Mouse (Mus musculus) urinary bladder, adult 2 months (tissue): ENCODE measurements around the gene Tmem161a. TPM values are rescaled to one million over a fixed set of nuclear protein-coding genes. Genes with fewer than 3 reads are reported as not detected.

Experiments
- DNase-seq: peaks from one replicate; pipeline ENCODE4 v3.0.0; 2022; ENCODE audit warnings: low spot score
- polyA plus RNA-seq: library from polyadenylated mRNA; depleted of rRNA; stranded (reverse); fragments of >200 nt; gene quantifications from 2 replicates; pipeline ENCODE4 v1.2.3, GENCODE M21; 2012; rRNA removed

Tmem161a gene
- 55.4 and 80.0 TPM in 2 replicates for polyA plus RNA-seq

- peak; percentile 77 for DNase-seq
Measured at GRCm38 (mm10) chr8:70172043-70172681, at the start of gene Tmem161a. TSS of gene Tmem161a (plus strand) at chr8:70172356.

- DNase-seq = no peak
Measured at GRCm38 (mm10) chr8:70122863-70123262, 49.3 kb upstream of the Tmem161a start.

- no peak for DNase-seq
Measured at GRCm38 (mm10) chr8:70124992-70125391, 47.2 kb upstream of the Tmem161a start.

- DNase-seq = no peak
Measured at GRCm38 (mm10) chr8:70128435-70128834, 43.7 kb upstream of the Tmem161a start.

- no peak for DNase-seq
Measured at GRCm38 (mm10) chr8:70129309-70129952, 42.7 kb upstream of the Tmem161a start.

- no peak for DNase-seq
Measured at GRCm38 (mm10) chr8:70130066-70130465, 42.1 kb upstream of the Tmem161a start.

GRCm38 (mm10) chr8:70131166-70131883 lies 40.8 kb upstream of the Tmem161a start, which contains the start of gene Nr2c2ap:
TSS of gene Nr2c2ap (plus strand) at chr8:70131333.
- peak; percentile 58 for DNase-seq

- no peak for DNase-seq
Measured at GRCm38 (mm10) chr8:70134086-70134485, 38.1 kb upstream of the Tmem161a start.

GRCm38 (mm10) chr8:70134931-70135330 lies 37.2 kb upstream of the Tmem161a start:
- DNase-seq = no peak

GRCm38 (mm10) chr8:70136591-70136990 lies 35.6 kb upstream of the Tmem161a start:
- DNase-seq = no peak

- no peak for DNase-seq
Measured at GRCm38 (mm10) chr8:70137890-70138289, 34.3 kb upstream of the Tmem161a start.

- DNase-seq = peak; percentile 85
Measured at GRCm38 (mm10) chr8:70139026-70139857, 32.9 kb upstream of the Tmem161a start, which contains the start of the genes Rfxank, Borcs8 and Mef2b. TSS of gene Rfxank (minus strand) at chr8:70139154. TSS of gene Borcs8 (plus strand) at chr8:70139499. TSS of gene Mef2b (plus strand) at chr8:70139711.

- DNase-seq = no peak
Measured at GRCm38 (mm10) chr8:70139981-70140380, 32.2 kb upstream of the Tmem161a start.

- no peak for DNase-seq
Measured at GRCm38 (mm10) chr8:70147678-70148607, 24.2 kb upstream of the Tmem161a start.

- DNase-seq = no peak
Measured at GRCm38 (mm10) chr8:70150158-70150557, 22.0 kb upstream of the Tmem161a start.

GRCm38 (mm10) chr8:70152537-70153257 lies 19.5 kb upstream of the Tmem161a start:
- no peak for DNase-seq

GRCm38 (mm10) chr8:70157240-70157800 lies 14.8 kb upstream of the Tmem161a start:
- DNase-seq = no peak

- DNase-seq = no peak
Measured at GRCm38 (mm10) chr8:70158069-70158853, 13.9 kb upstream of the Tmem161a start.

- no peak for DNase-seq
Measured at GRCm38 (mm10) chr8:70159211-70159610, 12.9 kb upstream of the Tmem161a start.
